ENCODE assay signal across 15 mouse cellular contexts in the genomic region with DNA sequence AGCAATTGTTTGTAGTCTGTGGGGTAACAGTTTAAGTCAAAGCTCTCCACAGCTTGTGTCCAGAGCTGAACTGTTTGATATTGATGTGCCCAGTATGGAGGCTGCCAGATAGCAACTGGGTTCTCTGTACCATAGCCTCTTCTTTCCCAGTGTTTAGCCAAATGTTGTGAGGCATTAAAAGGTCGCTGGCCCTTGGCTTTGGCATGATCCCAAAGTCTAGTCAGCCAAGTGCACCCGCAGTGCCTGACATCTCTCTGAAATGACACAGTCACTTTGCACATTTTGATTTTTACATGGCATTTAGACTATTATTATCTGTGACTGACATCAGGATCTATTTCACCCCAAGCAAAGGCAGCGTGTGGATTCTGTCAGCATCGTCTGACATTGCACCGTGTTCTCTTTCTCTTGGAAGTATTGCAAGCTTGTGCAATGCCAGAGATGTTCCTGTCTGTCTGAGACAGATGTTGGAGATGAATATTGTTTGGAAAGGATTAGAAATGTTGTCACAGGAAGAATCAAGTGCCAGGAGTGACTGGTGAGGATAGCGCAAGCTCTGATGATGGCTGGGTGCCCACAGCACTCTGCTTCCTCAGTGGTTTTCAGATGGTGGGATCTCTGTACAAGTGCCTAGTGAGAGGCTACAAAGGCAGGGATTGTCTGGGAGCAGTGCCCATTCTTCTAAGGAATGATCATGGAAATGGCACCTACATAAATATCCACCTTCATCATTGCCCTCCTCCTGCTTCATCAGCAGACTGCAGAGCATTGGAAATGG.
DNase-seq lines count a peak whose midpoint lies in the region; ATAC-seq lines count a peak whose summit lies in the region.
"Had no signal": no experiment of that assay in that cellular context is flagged by ENCODE, and none has a peak within 500 bp of the region (broad histone marks: within the 10 kb centered on the region; RNA-seq: fewer than 3 reads in every experiment).

No protein-coding gene starts in this region.

- ATAC-seq in monocyte, adult 5-6 weeks (replicated peaks; ENCODE audit: insufficient number of reproducible peaks, low FRiP score, low TSS enrichment, poor library complexity, severe bottlenecking), result no peak
- ATAC-seq: midbrain, embryonic 13.5 days had no signal

- intact Hi-C loops in left cerebral cortex, postnatal 4 days (cut with DNase I), result no loop called here

- DNase-seq in left cerebral cortex, adult 18-20 months (ENCODE audit: low spot score in 2 of 2), result peak; percentile 7 to 9
- no peak for DNase-seq in left cerebral cortex, adult 11 months (ENCODE audit: low spot score)
- DNase-seq in adrenal gland, postnatal 25 days, result peak; percentile 32
- DNase-seq in gonadal fat pad, adult 2 months (ENCODE audit: low read depth), result peak; percentile 34
- peak; percentile 70 for DNase-seq in left cerebral cortex, postnatal 4 days
- no peak for DNase-seq in B cell, adult 2 months
- no peak for DNase-seq in embryo, embryonic 10 days (ENCODE audit: low spot score)
- DNase-seq: cerebellum, adult 9-10 months; gastrocnemius, postnatal 25 days; heart, postnatal 4 days; kidney, adult 8-10 months; lung, adult 18-20 months; spleen, adult 18-20 months had no signal

Comparison
In these comparisons a context has a peak if more than half of its experiments do, and no peak if none do; other contexts are left out.
1. DNase-seq: peak in left cerebral cortex, adult 18-20 months (2 of 2), adrenal gland, postnatal 25 days (single experiment), gonadal fat pad, adult 2 months (single experiment) and left cerebral cortex, postnatal 4 days (single experiment); none in left cerebral cortex, adult 11 months (single experiment), B cell, adult 2 months (0 of 2) and embryo, embryonic 10 days (single experiment).